Mouse (Mus musculus) adipose tissue, adult 10 weeks (tissue): ENCODE results near the gene Aldh4a1. TPM values are rescaled to one million over a fixed set of nuclear protein-coding genes. Genes with fewer than 3 reads are reported as not detected.

Experiments used
- polyA plus RNA-seq: library from polyadenylated mRNA; stranded (reverse); fragments of 350-450 nt; fragmentation: Illumina TruSeq; extraction: RNeasy Lipid Tissue Mini Kit (QIAGEN cat#74804); gene quantifications from one replicate; pipeline ENCODE4 v1.2.3, GENCODE M21; 2014; ENCODE audit warnings: low read depth, low replicate concordance

Aldh4a1 gene
- 40.9 TPM for polyA plus RNA-seq

GRCm38 (mm10) chr4:139622373-139623282 is at the start of gene Aldh4a1:
Aldh4a1 (plus strand) TSS chr4:139622866.

DNA sequence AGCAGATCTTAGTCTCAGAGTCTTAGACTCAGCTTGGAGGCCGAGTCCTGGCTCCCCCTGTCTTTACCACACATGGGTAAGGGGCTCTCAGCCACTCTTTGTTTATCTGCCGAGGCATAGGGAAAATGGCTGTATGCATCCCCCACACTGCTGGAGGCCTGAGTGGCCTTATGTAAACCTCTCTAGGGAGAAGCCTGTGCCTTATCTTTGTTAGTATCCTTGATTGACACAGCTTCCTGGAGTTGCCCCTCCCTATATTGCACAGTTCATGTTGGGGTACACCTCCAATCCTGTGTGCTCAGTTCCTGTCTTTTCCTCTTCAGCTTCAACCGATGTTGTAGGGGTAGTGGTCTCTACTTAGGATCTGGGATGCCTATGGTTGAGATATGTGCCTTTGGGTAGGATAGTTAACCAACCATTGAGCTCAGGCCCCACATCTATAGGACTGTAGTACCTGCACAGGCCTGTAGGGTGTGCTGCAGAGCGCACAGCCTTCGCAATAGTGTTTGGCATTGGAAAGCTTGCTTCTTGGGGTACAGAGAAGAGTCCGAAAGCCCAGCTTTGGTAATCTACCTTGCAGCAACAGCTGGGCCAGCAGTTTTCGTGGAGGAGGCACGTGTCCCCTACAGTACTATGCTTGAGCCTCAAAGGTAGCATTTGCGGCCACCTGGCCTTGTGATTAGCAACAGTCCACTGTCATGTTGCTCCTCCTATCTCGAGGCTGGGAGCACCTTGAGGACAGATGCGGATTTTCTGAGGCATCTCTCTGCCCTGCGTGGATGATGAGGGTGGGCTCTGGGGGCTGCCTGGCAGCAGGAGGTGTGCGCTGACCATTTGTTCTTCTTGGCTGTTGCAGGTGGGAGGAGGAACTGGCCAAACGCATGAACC is 20.1 kb upstream of the Aldh4a1 start, which contains the start of gene Gm21969:
Gene Gm21969, plus strand, starts transcription at position 830 of the 888 bp plus-strand sequence.

GRCm38 (mm10) chr4:139653238-139653637 is 30.6 kb downstream of the Aldh4a1 start, which contains the start of gene Tas1r2:
Tas1r2 (plus strand) TSS chr4:139653538.

Other genes starting within 250 kb of the Aldh4a1 start
- gene Iffo2, start 92.3 kb upstream of the Aldh4a1 start, polyA plus RNA-seq = 8.4 TPM
- not detected for gene Gm21969, start 19.7 kb upstream of the Aldh4a1 start, polyA plus RNA-seq
- gene Tas1r2, start 30.7 kb downstream of the Aldh4a1 start, polyA plus RNA-seq = not detected
- not detected for gene Pax7, start 210.7 kb downstream of the Aldh4a1 start, polyA plus RNA-seq